Mouse (Mus musculus): ENCODE measurements at regions not wholly inside any gene's neighbourhood (a gene's known extent, or its start where the extent isn't known, plus 50 kb on each side); places are given as distances from the start of the nearest gene placed in this dataset.
A peak's percentile ranks its signal among the peaks of the same experiment; 100 is the strongest.

- ATAC-seq (ENCODE audit: poor library complexity, severe bottlenecking): no peak
Measured at GRCm38 (mm10) chr2:46199341-46199740, 1082.1 kb upstream of the Zeb2 start.

GRCm38 (mm10) chr2:46187265-46187888 is 1070.2 kb upstream of the Zeb2 start:
- ATAC-seq (ENCODE audit: poor library complexity, severe bottlenecking): no peak

- ATAC-seq (ENCODE audit: poor library complexity, severe bottlenecking): no peak
Measured at GRCm38 (mm10) chr2:46183241-46183640, 1066.0 kb upstream of the Zeb2 start.

- ATAC-seq (ENCODE audit: poor library complexity, severe bottlenecking): no peak
Measured at GRCm38 (mm10) chr2:46179741-46180140, 1062.5 kb upstream of the Zeb2 start.

GRCm38 (mm10) chr2:46168488-46168887 is 1051.3 kb upstream of the Zeb2 start:
- ATAC-seq (ENCODE audit: poor library complexity, severe bottlenecking): no peak

- ATAC-seq (ENCODE audit: poor library complexity, severe bottlenecking): peak; percentile 83
Measured at GRCm38 (mm10) chr2:46149848-46150247, 1032.7 kb upstream of the Zeb2 start.

- 0 out of 2 replicates have a peak, but pooled peaks have one; percentile 15 for ATAC-seq (ENCODE audit: poor library complexity, severe bottlenecking)
Measured at GRCm38 (mm10) chr2:46119871-46120270, 1002.7 kb upstream of the Zeb2 start.

GRCm38 (mm10) chr2:46106991-46107390 is 989.8 kb upstream of the Zeb2 start:
- no peak for ATAC-seq (ENCODE audit: poor library complexity, severe bottlenecking)

- ATAC-seq (ENCODE audit: poor library complexity, severe bottlenecking): no peak
Measured at GRCm38 (mm10) chr2:46065034-46065802, 948.0 kb upstream of the Zeb2 start.

- ATAC-seq (ENCODE audit: poor library complexity, severe bottlenecking): no peak
Measured at GRCm38 (mm10) chr2:46055729-46056128, 938.5 kb upstream of the Zeb2 start.

- ATAC-seq (ENCODE audit: poor library complexity, severe bottlenecking): no peak
Measured at GRCm38 (mm10) chr2:46054902-46055301, 937.7 kb upstream of the Zeb2 start.

GRCm38 (mm10) chr2:46021854-46022253 is 904.7 kb upstream of the Zeb2 start:
- no peak for ATAC-seq (ENCODE audit: poor library complexity, severe bottlenecking)

- ATAC-seq (ENCODE audit: poor library complexity, severe bottlenecking): no peak
Measured at GRCm38 (mm10) chr2:46013771-46014269, 896.6 kb upstream of the Zeb2 start.

GRCm38 (mm10) chr2:46012716-46013115 is 895.5 kb upstream of the Zeb2 start:
- peak; percentile 56 for ATAC-seq (ENCODE audit: poor library complexity, severe bottlenecking)

GRCm38 (mm10) chr2:45975157-45975556 is 858.0 kb upstream of the Zeb2 start:
- ATAC-seq (ENCODE audit: poor library complexity, severe bottlenecking): no peak

- ATAC-seq (ENCODE audit: poor library complexity, severe bottlenecking): no peak
Measured at GRCm38 (mm10) chr2:45968635-45969034, 851.4 kb upstream of the Zeb2 start.

GRCm38 (mm10) chr2:45956792-45957330 is 839.7 kb upstream of the Zeb2 start:
- no peak for ATAC-seq (ENCODE audit: poor library complexity, severe bottlenecking)

- ATAC-seq (ENCODE audit: poor library complexity, severe bottlenecking): no peak
Measured at GRCm38 (mm10) chr2:45948758-45949157, 831.6 kb upstream of the Zeb2 start.

- ATAC-seq (ENCODE audit: poor library complexity, severe bottlenecking): no peak
Measured at GRCm38 (mm10) chr2:45925791-45926480, 808.7 kb upstream of the Zeb2 start.

- ATAC-seq (ENCODE audit: poor library complexity, severe bottlenecking): no peak
Measured at GRCm38 (mm10) chr2:45908871-45909270, 791.7 kb upstream of the Zeb2 start.

- no peak for ATAC-seq (ENCODE audit: poor library complexity, severe bottlenecking)
Measured at GRCm38 (mm10) chr2:45904623-45905235, 787.5 kb upstream of the Zeb2 start.

Measured in megakaryocyte, adult 5-6 weeks (primary cell).